Mouse (Mus musculus) small intestine, adult 2 months (tissue): ENCODE results near the gene Akap13. TPM values are rescaled to one million over a fixed set of nuclear protein-coding genes. Genes with fewer than 3 reads are reported as not detected.

Source experiments
- H3K27ac ChIP-seq: fragments of 200-500 bp; 2 replicates; pipeline ENCODE4 v1.5.1; 2012; ENCODE audit warnings: low read depth, low read length, control low read depth, inconsistent platforms; ENCODE audit not compliant: insufficient read depth
- H3K27me3 ChIP-seq: fragments of 200-500 bp; 2 replicates; pipeline ENCODE4 v1.6.1; 2012; ENCODE audit warnings: mild to moderate bottlenecking, moderate library complexity, low read length, inconsistent platforms; ENCODE audit not compliant: control insufficient read depth, insufficient read depth
- H3K36me3 ChIP-seq: fragments of 200-500 bp; 2 replicates; pipeline ENCODE4 v1.6.1; 2012; ENCODE audit warnings: mild to moderate bottlenecking, low read length, control low read depth, inconsistent platforms; ENCODE audit not compliant: control insufficient read depth, insufficient read depth
- H3K4me1 ChIP-seq: fragments of 200-500 bp; 2 replicates; pipeline ENCODE4 v1.6.1; 2012; ENCODE audit warnings: low read length, inconsistent platforms, mixed read lengths; ENCODE audit not compliant: control insufficient read depth, insufficient read depth, insufficient read length
- H3K4me3 ChIP-seq: fragments of 200-500 bp; 2 replicates; pipeline ENCODE4 v1.5.1; 2012; ENCODE audit warnings: low read depth, mild to moderate bottlenecking, control low read depth, inconsistent platforms, low read length, moderate library complexity
- CTCF ChIP-seq: fragments of 200-500 bp; IDR thresholded peaks from 2 replicates; pipeline ENCODE4 v1.5.1; 2012; ENCODE audit warnings: low read depth, mild to moderate bottlenecking, control low read depth, inconsistent platforms, low read length, moderate library complexity, mixed read lengths; ENCODE audit not compliant: insufficient replicate concordance, insufficient read length; ENCODE audit errors: extremely low read depth
- POLR2A ChIP-seq: fragments of 200-500 bp; IDR thresholded peaks from 2 replicates; pipeline ENCODE4 v1.6.1; 2012; ENCODE audit warnings: low read depth, mild to moderate bottlenecking, control low read depth, inconsistent platforms, low read length, moderate library complexity
- whole genome bisulfite sequencing: fragments of 180-500 bp; shearing (Covaris S2); methylation state at CpG from one replicate; pipeline ENCODE4 v1.1.7; 2018; 5-methylcytosine and 5-hydroxymethylcytosine counted together
- polyA plus RNA-seq: library from polyadenylated mRNA; depleted of rRNA; stranded (reverse); fragments of >200 nt; gene quantifications from 2 replicates; pipeline ENCODE4 v1.2.3, GENCODE M21; 2012

The Akap13 gene
- polyA plus RNA-seq, 1 experiment = 15.8 TPM

- Histone ChIP-seq H3K4me1 (no peaks in the 10 kb centered on the region), H3K27me3 (no peaks in the 10 kb centered on the region), H3K36me3 (peaks cover 36% of the 10 kb centered on the region), H3K4me3 (no peak overlapping the region), H3K27ac (no peak overlapping the region)
- 91% methylated on average over 6 of the region's 6 CpGs for WGBS
- no peak for TF ChIP-seq CTCF
- TF ChIP-seq POLR2A = no peak
These were observed 164.5 kb downstream of the Akap13 start for GRCm38 (mm10) chr7:75619875-75620274.

GRCm38 (mm10) chr7:75620395-75620960, 165.1 kb downstream of the Akap13 start:
- H3K27ac ChIP-seq = no peak overlapping the region
- no peak for TF ChIP-seq POLR2A
- no peaks in the 10 kb centered on the region for H3K27me3 ChIP-seq
- WGBS = 90% methylated on average over 3 of the region's 3 CpGs
- H3K4me1 ChIP-seq = no peaks in the 10 kb centered on the region
- no peak overlapping the region for H3K4me3 ChIP-seq
- H3K36me3 ChIP-seq = peaks cover 35% of the 10 kb centered on the region

DNA sequence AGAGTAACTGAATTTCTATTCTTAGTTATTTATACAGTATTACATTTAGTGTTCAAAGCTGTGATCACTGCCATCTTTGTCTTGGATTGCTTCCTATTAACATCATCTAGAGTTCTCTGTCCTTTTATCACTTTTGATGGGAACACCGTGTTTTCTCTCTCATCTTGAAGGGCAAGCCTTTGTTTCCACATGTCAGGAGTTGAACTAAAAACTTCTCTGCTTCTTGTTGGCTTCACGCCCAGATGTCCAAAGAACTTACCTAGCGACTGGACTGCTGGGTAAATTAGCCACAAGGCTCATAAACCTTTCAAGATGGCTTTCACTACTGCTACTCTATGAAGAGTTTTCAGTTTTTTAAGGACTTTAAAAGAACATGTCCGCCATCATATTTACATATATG, 165.6 kb downstream of the Akap13 start:
- H3K4me3 ChIP-seq = no peak overlapping the region
- 81% methylated on average over 4 of the region's 4 CpGs for WGBS
- no peaks in the 10 kb centered on the region for H3K4me1 ChIP-seq
- H3K36me3 ChIP-seq = peaks cover 31% of the 10 kb centered on the region
- TF ChIP-seq CTCF (no peak), POLR2A (no peak)
- no peak overlapping the region for H3K27ac ChIP-seq
- no peaks in the 10 kb centered on the region for H3K27me3 ChIP-seq

GRCm38 (mm10) chr7:75627831-75628230, 172.5 kb downstream of the Akap13 start:
- 35% methylated on average over 2 of the region's 2 CpGs for WGBS
- H3K27ac ChIP-seq = peak overlapping the region; percentile 38; the same call in 1 of the 2 replicates
- H3K27me3 ChIP-seq = no peaks in the 10 kb centered on the region
- TF ChIP-seq CTCF = no peak
- no peak for TF ChIP-seq POLR2A
- H3K4me1 ChIP-seq = peaks cover 11% of the 10 kb centered on the region; the same call in 1 of the 2 replicates
- peaks cover 7% of the 10 kb centered on the region for H3K36me3 ChIP-seq
- H3K4me3 ChIP-seq = no peak overlapping the region

DNA sequence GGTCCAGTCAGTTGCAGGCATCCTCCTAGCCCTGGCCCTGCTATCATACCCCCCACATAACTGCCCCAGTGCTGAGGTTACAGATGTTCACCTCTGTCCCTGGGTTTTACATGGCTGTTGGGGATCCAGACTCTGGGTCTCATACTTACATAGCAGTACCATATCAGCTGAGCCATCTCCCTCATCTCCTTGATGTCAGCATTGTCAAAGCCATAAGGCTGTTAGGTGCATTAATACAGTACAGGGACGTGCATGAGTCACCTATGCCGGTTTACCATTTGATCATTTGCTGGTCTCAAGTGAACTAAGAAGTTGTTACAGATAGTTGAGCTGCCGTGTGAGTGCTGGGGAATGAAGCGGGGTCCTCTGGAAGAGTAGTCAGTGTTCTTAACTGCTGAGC, 174.3 kb downstream of the Akap13 start:
- H3K27me3 ChIP-seq = no peaks in the 10 kb centered on the region
- TF ChIP-seq POLR2A (no peak), CTCF (no peak)
- H3K4me3 ChIP-seq = no peak overlapping the region
- H3K4me1 ChIP-seq = peaks cover 16% of the 10 kb centered on the region; the same call in 1 of the 2 replicates
- WGBS = 90% methylated on average over 4 of the region's 4 CpGs
- peaks cover 3% of the 10 kb centered on the region; the same call in 1 of the 2 replicates for H3K36me3 ChIP-seq
- H3K27ac ChIP-seq = no peak overlapping the region

DNA sequence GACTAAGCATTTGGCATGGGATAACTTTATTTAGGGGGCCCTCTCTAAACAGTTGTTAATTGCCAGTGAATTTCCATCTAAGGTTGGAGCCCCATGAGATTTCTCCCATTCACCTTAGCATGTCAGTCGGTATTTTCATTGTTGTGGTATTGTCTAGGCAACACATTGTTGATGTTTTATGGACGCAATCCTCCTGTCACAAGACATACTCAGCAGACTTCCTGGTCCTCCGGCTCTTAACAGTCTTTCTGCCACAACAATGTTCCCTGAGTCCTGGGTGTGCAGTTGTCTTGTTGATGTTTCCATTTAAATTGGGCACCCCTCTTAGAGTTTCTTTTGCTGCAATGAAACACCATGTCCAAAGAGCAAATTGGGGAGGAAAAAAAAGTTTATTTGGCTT, 177.6 kb downstream of the Akap13 start:
- no peak for TF ChIP-seq CTCF
- Histone ChIP-seq H3K36me3 (0 out of 2 replicates have a peak, but pooled peaks cover 2% of the 10 kb centered on the region), H3K27me3 (no peaks in the 10 kb centered on the region), H3K4me3 (no peak overlapping the region), H3K4me1 (peaks cover 9% of the 10 kb centered on the region; the same call in 1 of the 2 replicates), H3K27ac (no peak overlapping the region)
- 14% methylated on average over 3 of the region's 3 CpGs for WGBS

GRCm38 (mm10) chr7:75633393-75633792, 178.1 kb downstream of the Akap13 start:
- no peak for TF ChIP-seq POLR2A
- peaks cover 7% of the 10 kb centered on the region; the same call in 1 of the 2 replicates for H3K4me1 ChIP-seq
- H3K27ac ChIP-seq = no peak overlapping the region
- H3K4me3 ChIP-seq = no peak overlapping the region
- no peaks in the 10 kb centered on the region for H3K27me3 ChIP-seq
- 0 out of 2 replicates have a peak, but pooled peaks cover 2% of the 10 kb centered on the region for H3K36me3 ChIP-seq

DNA sequence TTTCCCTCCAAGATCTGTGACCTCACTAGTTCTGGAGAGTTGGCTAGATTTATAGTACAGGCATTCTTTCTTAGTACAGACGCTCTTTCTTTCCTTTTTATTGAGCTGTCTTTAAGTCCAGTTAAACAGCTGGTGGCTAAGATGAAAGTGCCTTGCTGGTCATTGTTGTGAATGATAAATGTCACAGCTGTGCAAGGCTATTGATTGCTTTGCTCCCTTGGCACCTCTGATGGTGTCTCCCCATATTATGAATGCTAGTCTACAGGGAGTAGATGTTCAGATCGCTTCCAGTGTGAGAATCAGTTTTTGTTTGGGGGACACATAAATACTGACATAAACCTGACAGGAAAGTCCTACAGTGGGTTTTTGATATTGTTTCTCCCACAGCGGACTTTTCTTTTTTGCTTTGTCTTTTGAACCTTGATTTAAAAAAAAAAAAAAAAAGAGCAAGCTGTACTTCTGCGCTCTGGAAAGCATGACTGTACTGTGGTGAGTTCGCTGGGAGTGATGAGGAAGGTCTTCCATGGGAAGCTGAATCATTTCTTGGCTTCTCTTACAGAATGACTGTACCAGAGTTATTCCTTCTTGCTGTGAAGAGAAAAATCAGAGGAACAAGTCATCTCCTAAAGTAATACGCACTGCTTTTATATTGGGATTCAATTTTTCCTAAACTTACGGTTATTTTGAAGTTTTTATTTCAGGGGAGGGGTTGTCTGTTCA, 178.6 kb downstream of the Akap13 start:
- Histone ChIP-seq H3K27me3 (no peaks in the 10 kb centered on the region), H3K4me3 (no peak overlapping the region), H3K27ac (no peak overlapping the region), H3K4me1 (peaks cover 7% of the 10 kb centered on the region; the same call in 1 of the 2 replicates), H3K36me3 (0 out of 2 replicates have a peak, but pooled peaks cover 2% of the 10 kb centered on the region)
- no peak for TF ChIP-seq CTCF
- TF ChIP-seq POLR2A = no peak
- WGBS = 73% methylated on average over 7 of the region's 7 CpGs
